Mouse (Mus musculus) hindbrain, embryonic 15.5 days (tissue): ENCODE data around the gene Six5. TPM values are rescaled to one million over a fixed set of nuclear protein-coding genes. Genes with fewer than 3 reads are reported as not detected.
A peak's percentile ranks its signal among the peaks of the same experiment; 100 is the strongest.

Experiments used
- ATAC-seq: fragments of 200-750 bp; cut with Nextera tagmentation; 2 replicates; pipeline ENCODE4 v1.8.0; 2017; ENCODE audit warnings: low read depth, moderate number of reproducible peaks, moderate TSS enrichment; ENCODE audit not compliant: low FRiP score
- H3K27ac ChIP-seq: fragments of 300-500 bp; sonication (generic); replicated peaks from 2 replicates; pipeline ENCODE4 v1.5.1; 2015; ENCODE audit warnings: mild to moderate bottlenecking, inconsistent platforms
- H3K27me3 ChIP-seq: fragments of 300-500 bp; sonication (generic); 2 replicates; pipeline ENCODE4 v1.6.1; 2015; ENCODE audit warnings: control low read depth, inconsistent platforms
- H3K36me3 ChIP-seq: fragments of 300-500 bp; sonication (generic); 2 replicates; pipeline ENCODE4 v1.6.1; 2015; ENCODE audit warnings: control low read depth, inconsistent platforms
- H3K4me1 ChIP-seq: fragments of 300-500 bp; sonication (generic); replicated peaks from 2 replicates; pipeline ENCODE4 v1.6.1; 2015; ENCODE audit warnings: control low read depth, inconsistent platforms
- H3K4me2 ChIP-seq: fragments of 300-500 bp; sonication (generic); 2 replicates; pipeline ENCODE4 v1.6.1; 2015; ENCODE audit warnings: moderate library complexity, mild to moderate bottlenecking, inconsistent platforms
- H3K4me3 ChIP-seq: fragments of 300-500 bp; sonication (generic); 2 replicates; pipeline ENCODE4 v1.5.1; 2015; ENCODE audit warnings: mild to moderate bottlenecking, inconsistent platforms
- H3K9ac ChIP-seq: fragments of 300-500 bp; sonication (generic); 2 replicates; pipeline ENCODE4 v1.6.1; 2015; ENCODE audit warnings: inconsistent platforms
- H3K9me3 ChIP-seq: fragments of 300-500 bp; sonication (generic); 2 replicates; pipeline ENCODE4 v1.6.1; 2016; ENCODE audit warnings: control low read depth, inconsistent platforms
- WGBS: fragments of 180-500 bp; shearing (Covaris S2); methylation state at CpG from one replicate; pipeline ENCODE4 v1.1.7; 2015; 5-methylcytosine and 5-hydroxymethylcytosine counted together
- microRNA-seq: library from miRNA; unstranded; fragments of <30 nt; microRNA quantifications from one replicate; pipeline ENCODE4, GENCODE M21; 2016
- polyA plus RNA-seq: library from polyadenylated mRNA; unstranded; fragments of >200 nt; fragmentation: Nextera tagmentation; extraction: Ambion mirVana; gene quantifications from 2 replicates; pipeline ENCODE4 v1.2.1, GENCODE M21; 2015

Gene Six5
- polyA plus RNA-seq, 1 experiment from 2014 or later, result 2.6 TPM

DNA sequence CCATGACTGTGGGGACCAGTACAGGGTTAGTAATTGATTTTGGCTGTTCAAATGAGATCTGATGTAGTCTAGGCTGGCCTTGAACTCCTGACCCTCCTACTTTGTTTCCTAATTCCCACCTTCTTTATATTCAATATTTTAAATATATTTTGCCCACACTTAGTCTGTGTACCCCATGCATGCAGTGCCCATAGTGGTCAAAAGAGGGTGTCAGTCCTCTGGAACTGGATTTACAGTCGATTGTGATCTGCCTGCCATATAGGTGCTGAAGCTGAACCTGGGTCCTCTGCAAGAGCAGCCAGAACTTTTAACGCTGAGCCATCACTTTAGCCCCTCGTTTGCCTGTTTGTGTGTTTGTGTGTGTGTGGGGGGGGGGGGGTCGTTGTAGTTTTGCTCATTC is 36.3 kb downstream of the Six5 start:
- H3K4me3 ChIP-seq, result peak overlapping the region; percentile 52
- peak overlapping the region; percentile 75 for H3K4me2 ChIP-seq
- H3K36me3 ChIP-seq, result peaks cover 2% of the 10 kb centered on the region; the same call in 1 of the 2 replicates
- H3K9me3 ChIP-seq, result no peaks in the 10 kb centered on the region
- H3K27me3 ChIP-seq, result no peaks in the 10 kb centered on the region
- peak overlapping the region; percentile 91 for H3K27ac ChIP-seq
- no peak for ATAC-seq
- WGBS, result 35% methylated on average over 4 of the region's 4 CpGs
- H3K9ac ChIP-seq, result peak overlapping the region; percentile 51; the same call in 1 of the 2 replicates
- H3K4me1 ChIP-seq, result peaks cover 18% of the 10 kb centered on the region

- H3K4me2 ChIP-seq, result peak overlapping the region; percentile 75
- peak overlapping the region; percentile 91 for H3K27ac ChIP-seq
- under 1% methylated on average over 39 of the region's 39 CpGs for whole genome bisulfite sequencing
- H3K4me1 ChIP-seq, result peaks cover 18% of the 10 kb centered on the region
- peak overlapping the region; percentile 52 for H3K4me3 ChIP-seq
- no peaks in the 10 kb centered on the region for H3K27me3 ChIP-seq
- no peaks in the 10 kb centered on the region for H3K9me3 ChIP-seq
- H3K9ac ChIP-seq, result peak overlapping the region; percentile 51
- H3K36me3 ChIP-seq, result peaks cover 6% of the 10 kb centered on the region
- peak; percentile 99 for ATAC-seq
Observed at GRCm38 (mm10) chr7:19131324-19131848, 37.0 kb downstream of the Six5 start.

DNA sequence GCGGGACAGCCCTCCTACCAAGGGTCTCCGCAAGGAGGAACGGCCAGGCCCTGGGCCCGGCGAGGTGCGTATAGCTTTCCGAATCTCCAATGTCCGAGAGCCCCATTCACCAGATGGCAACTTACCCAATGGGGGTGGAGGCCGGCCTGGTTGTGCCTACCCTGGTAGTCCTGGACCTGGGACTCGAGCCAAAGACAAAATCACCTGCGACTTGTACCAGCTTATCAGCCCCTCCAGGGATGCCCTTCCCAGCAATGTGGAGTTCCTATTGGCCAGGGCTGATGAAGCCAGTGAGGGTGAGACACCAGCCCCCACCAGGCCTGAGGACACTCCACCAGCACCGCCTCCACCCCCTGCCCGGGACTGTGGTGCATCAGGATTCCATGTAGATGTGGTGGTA is 41.8 kb downstream of the Six5 start:
- H3K4me3 ChIP-seq, result no peak overlapping the region
- no peaks in the 10 kb centered on the region for H3K9me3 ChIP-seq
- 95% methylated on average over 13 of the region's 13 CpGs for WGBS
- no peak for ATAC-seq
- H3K36me3 ChIP-seq, result peaks cover 43% of the 10 kb centered on the region
- no peak overlapping the region for H3K27ac ChIP-seq
- H3K4me1 ChIP-seq, result peaks cover 7% of the 10 kb centered on the region
- no peak overlapping the region for H3K4me2 ChIP-seq
- no peaks in the 10 kb centered on the region for H3K27me3 ChIP-seq
- no peak overlapping the region for H3K9ac ChIP-seq

GRCm38 (mm10) chr7:19136673-19137334 is 42.4 kb downstream of the Six5 start:
- Histone ChIP-seq H3K36me3 (peaks cover 45% of the 10 kb centered on the region), H3K4me1 (peaks cover 5% of the 10 kb centered on the region), H3K9ac (no peak overlapping the region), H3K9me3 (no peaks in the 10 kb centered on the region), H3K4me3 (no peak overlapping the region), H3K4me2 (no peak overlapping the region), H3K27ac (no peak overlapping the region), H3K27me3 (no peaks in the 10 kb centered on the region)
- ATAC-seq, result no peak
- WGBS, result 94% methylated on average over 38 of the region's 38 CpGs

DNA sequence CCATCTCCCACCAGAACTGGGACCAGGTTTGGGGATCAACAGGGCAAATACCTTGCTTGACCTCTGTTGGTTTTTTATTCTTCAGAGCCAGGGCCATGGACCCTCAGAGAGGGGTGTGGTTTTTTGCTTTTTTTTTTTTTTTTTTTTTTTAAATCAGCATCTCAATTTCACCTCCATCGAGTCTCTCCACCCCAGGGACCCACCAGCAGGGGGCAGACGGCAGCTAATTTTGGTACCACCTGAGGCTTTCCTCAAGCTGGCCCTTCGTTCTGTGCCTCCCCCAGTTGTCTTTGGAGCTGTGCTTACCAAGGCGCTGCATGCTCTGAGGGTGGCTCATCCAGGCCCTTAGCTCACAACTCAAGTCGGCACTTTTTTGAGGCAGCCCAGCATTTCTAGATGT is 43.0 kb downstream of the Six5 start:
- H3K36me3 ChIP-seq, result peaks cover 50% of the 10 kb centered on the region
- H3K4me2 ChIP-seq, result no peak overlapping the region
- 50% methylated on average over 5 of the region's 5 CpGs for WGBS
- H3K27ac ChIP-seq, result no peak overlapping the region
- no peak for ATAC-seq
- H3K27me3 ChIP-seq, result no peaks in the 10 kb centered on the region
- H3K4me3 ChIP-seq, result no peak overlapping the region
- no peak overlapping the region for H3K9ac ChIP-seq
- H3K9me3 ChIP-seq, result no peaks in the 10 kb centered on the region
- H3K4me1 ChIP-seq, result no peaks in the 10 kb centered on the region

GRCm38 (mm10) chr7:19146793-19147192 is 52.4 kb downstream of the Six5 start:
- no peaks in the 10 kb centered on the region for H3K9me3 ChIP-seq
- no peak overlapping the region for H3K27ac ChIP-seq
- H3K4me2 ChIP-seq, result no peak overlapping the region
- no peaks in the 10 kb centered on the region for H3K27me3 ChIP-seq
- H3K36me3 ChIP-seq, result peaks cover 13% of the 10 kb centered on the region
- no peak overlapping the region for H3K9ac ChIP-seq
- 89% methylated on average over 10 of the region's 10 CpGs for WGBS
- ATAC-seq, result no peak
- H3K4me1 ChIP-seq, result peaks cover 28% of the 10 kb centered on the region
- H3K4me3 ChIP-seq, result no peak overlapping the region

DNA sequence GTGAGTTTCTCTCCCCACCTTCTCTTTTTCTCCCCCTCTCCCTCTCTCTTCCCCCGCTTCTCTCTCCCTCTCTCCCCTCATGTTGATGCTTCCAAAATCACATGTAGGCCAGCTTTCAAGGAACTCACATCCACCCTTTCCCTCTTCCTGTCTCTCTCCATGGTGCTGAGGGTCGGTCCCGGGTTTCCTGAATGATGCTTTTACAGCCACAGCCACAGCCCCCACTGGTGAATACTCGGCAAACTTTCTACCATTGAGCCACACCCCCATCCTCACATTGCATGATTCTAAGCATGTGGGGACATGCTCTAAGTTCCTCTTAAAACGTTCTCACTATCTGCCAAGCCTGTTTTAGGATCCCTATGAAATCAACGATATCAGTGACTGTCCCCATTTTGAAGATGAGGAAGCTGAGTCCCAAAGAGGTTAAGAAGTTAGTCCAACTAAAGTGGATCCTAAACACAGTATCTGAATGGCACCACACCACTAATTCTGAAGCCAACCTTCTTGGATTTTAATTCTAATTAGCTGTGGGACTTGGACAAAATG is 53.2 kb downstream of the Six5 start:
- WGBS, result 63% methylated on average over 6 of the region's 6 CpGs
- Histone ChIP-seq H3K4me2 (peak overlapping the region; percentile 86), H3K27ac (no peak overlapping the region), H3K4me3 (no peak overlapping the region), H3K4me1 (peaks cover 28% of the 10 kb centered on the region), H3K9ac (no peak overlapping the region), H3K9me3 (no peaks in the 10 kb centered on the region), H3K36me3 (peaks cover 11% of the 10 kb centered on the region), H3K27me3 (no peaks in the 10 kb centered on the region)
- no peak for ATAC-seq

Small RNAs within 50 kb of the gene (microRNA-seq; reads per million reads assigned to microRNA genes)
- gene Mir3100, result not detected

Other genes with a start within 250 kb of the Six5 start
- 22.9 and 25.9 TPM in 2 replicates for gene Pglyrp1, start 223.3 kb upstream of the Six5 start, polyA plus RNA-seq
- 29.7 and 30.6 TPM in 2 replicates for gene Ccdc61, start 184.2 kb upstream of the Six5 start, polyA plus RNA-seq
- gene Nova2, start 168.7 kb upstream of the Six5 start, polyA plus RNA-seq, result 12.5 and 13.0 TPM in 2 replicates
- gene Nanos2, start 107.2 kb upstream of the Six5 start, polyA plus RNA-seq, result 0.53 and 0.83 TPM in 2 replicates
- gene Mypop, start 103.3 kb upstream of the Six5 start, polyA plus RNA-seq, result 6.9 and 7.2 TPM in 2 replicates
- 31.6 and 35.2 TPM in 2 replicates for gene Irf2bp1, start 90.5 kb upstream of the Six5 start, polyA plus RNA-seq
- gene Foxa3, start 71.1 kb upstream of the Six5 start, polyA plus RNA-seq, result 0.08 TPM in 1 of 2 replicates, not detected in the other
- 27.5 and 30.1 TPM in 2 replicates for gene Sympk, start 70.2 kb upstream of the Six5 start, polyA plus RNA-seq
- 0.16 and 0.31 TPM in 2 replicates for gene Rsph6a, start 39.9 kb upstream of the Six5 start, polyA plus RNA-seq
- 36.2 and 42.5 TPM in 2 replicates for gene Dmwd, start 18.4 kb upstream of the Six5 start, polyA plus RNA-seq
- gene Dmpk, start 10.7 kb upstream of the Six5 start, polyA plus RNA-seq, result 10.5 and 10.9 TPM in 2 replicates
- gene Gm4969, start 23.8 kb downstream of the Six5 start, polyA plus RNA-seq, result 6.9 and 8.1 TPM in 2 replicates
- 16.2 and 16.6 TPM in 2 replicates for gene Fbxo46, start 25.3 kb downstream of the Six5 start, polyA plus RNA-seq
- 21.7 and 24.2 TPM in 2 replicates for gene Qpctl, start 54.7 kb downstream of the Six5 start, polyA plus RNA-seq
- gene Snrpd2, start 55.1 kb downstream of the Six5 start, polyA plus RNA-seq, result 116 and 118 TPM in 2 replicates
- gene Gipr, start 71.5 kb downstream of the Six5 start, polyA plus RNA-seq, result 2.1 TPM in 2 replicates
- gene Eml2, start 81.8 kb downstream of the Six5 start, polyA plus RNA-seq, result 8.2 and 8.8 TPM in 2 replicates
- gene Gpr4, start 117.9 kb downstream of the Six5 start, polyA plus RNA-seq, result 2.7 and 3.8 TPM in 2 replicates
- 38.5 and 41.8 TPM in 2 replicates for gene Opa3, start 133.7 kb downstream of the Six5 start, polyA plus RNA-seq
- gene Vasp, start 177.2 kb downstream of the Six5 start, polyA plus RNA-seq, result 41.5 and 42.1 TPM in 2 replicates
- 0.96 and 1.2 TPM in 2 replicates for gene Ppm1n, start 185.5 kb downstream of the Six5 start, polyA plus RNA-seq
- 112 and 130 TPM in 2 replicates for gene Rtn2, start 188.0 kb downstream of the Six5 start, polyA plus RNA-seq
- gene Fosb, start 215.5 kb downstream of the Six5 start, polyA plus RNA-seq, result 0.08 and 0.14 TPM in 2 replicates